Mouse (Mus musculus) heart, embryonic 14.5 days (tissue): Measurements from ENCODE around the gene Sumf1. TPM values are rescaled to one million over a fixed set of nuclear protein-coding genes. Genes with fewer than 3 reads are reported as not detected.

Experiments
- ATAC-seq: fragments of 200-750 bp; cut with Nextera tagmentation; 2 replicates; pipeline ENCODE4 v1.8.0; 2017; ENCODE audit warnings: low read depth, moderate TSS enrichment; ENCODE audit not compliant: insufficient number of reproducible peaks, insufficient read depth, low FRiP score
- H3K27ac ChIP-seq, 2 experiments: fragments of 200-500 bp in 1 of 2; fragments of 300-500 bp in 1 of 2; sonication (generic) in 1 of 2; replicated peaks in 1 of 2; 2 replicates each; pipeline ENCODE4 v1.5.1; 2012 to 2014; ENCODE audit warnings: low read depth in 2 of 2, low read length in 2 of 2, control low read depth in 1 of 2, mild to moderate bottlenecking in 1 of 2, mixed read lengths in 1 of 2; ENCODE audit not compliant: control insufficient read depth in 1 of 2, insufficient read depth in 1 of 2
- H3K27me3 ChIP-seq: fragments of 300-500 bp; sonication (generic); 2 replicates; pipeline ENCODE4 v1.6.1; 2014; ENCODE audit warnings: mild to moderate bottlenecking, low read length, control low read depth; ENCODE audit not compliant: control insufficient read depth, insufficient read depth
- H3K36me3 ChIP-seq: fragments of 300-500 bp; sonication (generic); 2 replicates; pipeline ENCODE4 v1.6.1; 2014; ENCODE audit warnings: mild to moderate bottlenecking, control low read depth, low read length, mixed read lengths; ENCODE audit not compliant: control insufficient read depth, insufficient read depth
- H3K4me1 ChIP-seq, 2 experiments: fragments of 200-500 bp in 1 of 2; fragments of 300-500 bp in 1 of 2; sonication (generic) in 1 of 2; 2 replicates each; pipeline ENCODE4 v1.6.1; 2012 to 2014; ENCODE audit warnings: low read length in 2 of 2, control low read depth in 1 of 2, mixed read lengths in 1 of 2; ENCODE audit not compliant: control insufficient read depth in 2 of 2, insufficient read depth in 2 of 2
- H3K4me2 ChIP-seq: fragments of 300-500 bp; sonication (generic); 2 replicates; pipeline ENCODE4 v1.6.1; 2014; ENCODE audit warnings: mild to moderate bottlenecking, low read length
- H3K4me3 ChIP-seq, 2 experiments: fragments of 200-500 bp in 1 of 2; fragments of 300-500 bp in 1 of 2; sonication (generic) in 1 of 2; 2 replicates each; pipeline ENCODE4 v1.5.1; 2012 to 2014; ENCODE audit warnings: low read length in 2 of 2, mild to moderate bottlenecking in 2 of 2, control low read depth in 1 of 2, low read depth in 1 of 2, moderate library complexity in 1 of 2; ENCODE audit not compliant: control insufficient read depth in 1 of 2, insufficient read depth in 1 of 2
- H3K9ac ChIP-seq: fragments of 300-500 bp; sonication (generic); 2 replicates; pipeline ENCODE4 v1.6.1; 2014; ENCODE audit warnings: mild to moderate bottlenecking, low read length
- H3K9me3 ChIP-seq: fragments of 300-500 bp; sonication (generic); 2 replicates; pipeline ENCODE4 v1.6.1; 2016; ENCODE audit warnings: low read length, control low read depth; ENCODE audit not compliant: control insufficient read depth
- WGBS: fragments of 180-500 bp; shearing (Covaris S2); extraction: QIAGEN DNeasy Blood & Tissue Kit; methylation state at CpG from one replicate; pipeline ENCODE4 v1.1.7; 2014; 5-methylcytosine and 5-hydroxymethylcytosine counted together
- polyA plus RNA-seq: library from polyadenylated mRNA; unstranded; fragments of >200 nt; fragmentation: Nextera tagmentation; extraction: Ambion mirVana; gene quantifications from 2 replicates; pipeline ENCODE4 v1.2.1, GENCODE M21; 2014

The Sumf1 gene
- polyA plus RNA-seq, 1 experiment from 2014 or later, result 23.8 TPM

DNA sequence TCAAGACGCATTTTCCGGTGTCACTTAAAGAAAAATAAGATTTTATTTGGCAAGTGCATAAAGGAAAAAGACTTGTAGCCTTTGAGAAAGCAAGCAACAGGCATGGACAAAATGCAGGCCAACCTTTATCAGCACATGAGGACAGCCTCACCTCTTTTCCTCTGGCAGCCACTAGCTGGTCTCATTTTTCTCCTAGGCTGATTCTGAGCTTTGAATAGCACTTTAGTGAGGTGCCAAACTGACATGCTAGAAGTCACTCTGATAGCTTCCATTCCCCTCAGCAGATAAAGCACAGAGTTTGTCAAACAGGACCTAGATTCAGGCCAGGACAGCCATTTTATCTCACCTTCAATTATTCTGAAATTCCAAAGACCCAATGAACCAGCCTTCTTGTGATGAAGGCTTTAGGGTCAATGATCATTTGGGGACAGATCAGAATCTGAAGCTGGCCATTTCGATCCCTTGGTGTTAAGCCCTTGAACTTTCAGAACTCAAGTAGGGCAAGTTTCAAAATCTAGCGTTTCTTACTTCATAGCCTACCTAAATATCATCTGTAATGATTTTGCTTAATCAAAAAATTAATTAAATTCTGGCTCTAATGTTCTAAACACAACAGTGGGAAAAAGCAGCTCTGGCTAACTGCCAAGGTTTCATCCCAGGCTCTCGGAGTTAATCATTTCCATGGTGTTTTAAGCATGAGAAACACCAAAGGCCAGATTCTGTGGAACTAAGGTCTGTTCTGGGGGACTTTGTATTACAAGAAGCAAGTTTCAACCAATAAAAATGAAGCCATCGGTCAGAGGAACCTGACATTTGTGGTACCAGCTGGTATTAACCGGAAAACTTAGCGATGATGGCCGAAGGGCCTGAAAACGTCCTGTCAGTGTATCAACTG lies 83.2 kb downstream of the Sumf1 start:
- Histone ChIP-seq H3K27me3 (no peaks in the 10 kb centered on the region), H3K27ac (peak overlapping the region; percentile 52 to 70), H3K9me3 (no peaks in the 10 kb centered on the region), H3K4me3 (no peak overlapping the region), H3K36me3 (no peaks in the 10 kb centered on the region), H3K4me2 (no peak overlapping the region), H3K4me1 (peaks cover 12 to 35% of the 10 kb centered on the region in 2 experiments), H3K9ac (no peak overlapping the region)
- ATAC-seq, result peak; percentile 73; the same call in 1 of the 2 replicates
- 66% methylated on average over 10 of the region's 10 CpGs for WGBS

DNA sequence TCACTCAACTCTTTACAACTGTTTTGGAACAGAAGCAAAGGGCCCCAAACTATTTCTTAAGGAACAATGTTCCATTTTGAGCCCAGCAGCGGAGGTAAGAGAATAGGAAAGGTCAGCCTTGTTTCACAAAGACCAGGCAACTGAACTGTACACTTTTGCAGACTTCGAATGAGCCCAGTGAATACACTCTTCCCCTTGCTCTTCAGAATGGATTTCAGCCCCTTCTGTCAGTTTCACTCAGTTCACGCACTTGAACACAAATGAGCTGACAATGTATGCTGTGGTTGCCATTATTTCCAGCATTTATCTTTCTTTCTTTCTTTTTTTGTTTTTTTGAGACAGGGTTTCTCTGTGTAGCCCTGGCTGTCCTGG lies 86.5 kb downstream of the Sumf1 start:
- Histone ChIP-seq H3K4me2 (0 out of 2 replicates have a peak overlapping the region, but pooled peaks have one; percentile 19), H3K36me3 (no peaks in the 10 kb centered on the region), H3K9ac (no peak overlapping the region), H3K27me3 (no peaks in the 10 kb centered on the region), H3K27ac (no peak overlapping the region), H3K4me1 (peaks cover 12 to 28% of the 10 kb centered on the region in 2 experiments), H3K4me3 (no peak overlapping the region), H3K9me3 (no peaks in the 10 kb centered on the region)
- ATAC-seq, result no peak
- 82% methylated on average over 3 of the region's 3 CpGs for WGBS

DNA sequence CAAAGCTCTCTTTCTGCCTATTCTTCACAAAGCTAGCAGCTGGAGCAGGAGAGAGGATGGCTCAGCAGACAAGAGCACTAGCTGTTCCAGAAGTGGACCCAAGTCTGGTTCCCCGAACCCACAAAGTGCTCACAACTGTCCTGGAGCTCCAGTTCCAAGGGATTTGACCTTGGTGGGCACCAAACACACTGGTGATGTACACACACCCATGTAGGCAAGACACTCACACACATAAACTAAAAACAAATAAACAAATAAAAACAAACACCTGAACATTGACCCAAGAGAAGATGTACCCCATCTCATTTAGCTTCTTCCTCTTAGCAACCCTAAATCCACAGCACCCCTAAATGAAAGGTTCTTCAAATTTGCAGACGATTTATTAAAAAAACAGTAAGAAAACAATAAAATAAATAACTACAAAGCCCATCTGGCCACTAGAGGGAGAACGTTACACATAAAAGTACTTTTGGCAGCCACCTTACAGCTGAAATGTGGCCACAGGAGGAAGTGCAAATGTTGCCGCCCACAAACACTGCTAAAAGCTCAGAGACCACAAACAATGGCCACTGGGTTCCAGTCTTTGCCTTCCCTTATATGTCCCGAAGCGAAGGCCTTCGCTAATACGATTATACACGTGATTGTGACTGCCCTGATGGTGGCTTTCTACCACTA lies 87.1 kb downstream of the Sumf1 start:
- Histone ChIP-seq H3K4me3 (no peak overlapping the region), H3K9ac (no peak overlapping the region), H3K36me3 (no peaks in the 10 kb centered on the region), H3K9me3 (no peaks in the 10 kb centered on the region), H3K27ac (no peak overlapping the region), H3K4me2 (0 out of 2 replicates have a peak overlapping the region, but pooled peaks have one; percentile 19), H3K4me1 (peaks cover 10 to 23% of the 10 kb centered on the region in 2 experiments), H3K27me3 (no peaks in the 10 kb centered on the region)
- 14% methylated on average over 9 of the region's 9 CpGs for WGBS
- no peak for ATAC-seq

DNA sequence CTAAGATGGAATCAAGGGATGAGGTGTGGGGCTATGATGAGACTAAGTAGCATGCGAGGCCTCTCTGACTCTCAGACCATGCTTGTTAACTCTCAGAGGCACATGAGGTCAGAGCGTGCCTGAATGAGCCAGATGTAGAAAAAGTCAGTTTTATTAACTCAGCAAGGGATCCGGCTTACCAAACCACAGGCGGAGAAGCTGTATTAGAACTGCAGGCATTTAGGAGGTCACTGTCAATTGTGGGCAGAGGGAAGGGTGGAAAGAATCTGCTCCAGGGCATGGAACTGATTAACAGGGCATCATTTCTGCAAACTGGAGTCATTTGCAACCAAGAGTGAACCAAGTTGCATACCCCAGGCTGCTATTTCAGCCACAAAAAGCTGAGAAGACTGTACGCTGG lies 89.9 kb downstream of the Sumf1 start:
- WGBS, result 89% methylated on average over 5 of the region's 5 CpGs
- Histone ChIP-seq H3K36me3 (no peaks in the 10 kb centered on the region), H3K4me3 (no peak overlapping the region), H3K9ac (no peak overlapping the region), H3K4me2 (no peak overlapping the region), H3K9me3 (no peaks in the 10 kb centered on the region), H3K27me3 (no peaks in the 10 kb centered on the region), H3K4me1 (peaks cover 3 to 4% of the 10 kb centered on the region in 2 experiments; a peak in 1 of 4 replicates), H3K27ac (no peak overlapping the region)
- ATAC-seq, result no peak

DNA sequence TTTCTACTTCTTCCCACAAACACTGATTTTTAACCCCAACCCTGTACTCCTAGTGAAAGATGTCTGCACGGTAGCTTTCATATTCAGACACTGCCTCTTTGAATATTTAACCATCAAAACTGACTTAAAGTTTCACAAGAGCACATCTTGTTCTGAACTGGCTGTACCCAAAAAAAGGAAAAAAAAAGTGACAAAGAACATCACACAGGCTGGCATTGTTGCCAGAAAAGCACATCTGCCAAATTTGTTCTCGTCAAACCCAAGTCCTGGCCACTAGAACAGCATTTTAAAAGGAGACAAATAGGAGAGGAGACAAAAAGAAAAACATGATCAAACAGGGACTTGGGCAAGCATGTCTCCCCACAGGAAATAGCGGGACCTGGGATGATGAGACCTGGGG lies 91.9 kb downstream of the Sumf1 start:
- H3K4me3 ChIP-seq, result no peak overlapping the region
- H3K4me1 ChIP-seq, result no peaks in the 10 kb centered on the region
- H3K9me3 ChIP-seq, result no peaks in the 10 kb centered on the region
- H3K36me3 ChIP-seq, result no peaks in the 10 kb centered on the region
- H3K27me3 ChIP-seq, result no peaks in the 10 kb centered on the region
- H3K4me2 ChIP-seq, result no peak overlapping the region
- ATAC-seq, result no peak
- H3K27ac ChIP-seq, result no peak overlapping the region
- WGBS, result 80% methylated on average over 3 of the region's 3 CpGs
- H3K9ac ChIP-seq, result no peak overlapping the region

DNA sequence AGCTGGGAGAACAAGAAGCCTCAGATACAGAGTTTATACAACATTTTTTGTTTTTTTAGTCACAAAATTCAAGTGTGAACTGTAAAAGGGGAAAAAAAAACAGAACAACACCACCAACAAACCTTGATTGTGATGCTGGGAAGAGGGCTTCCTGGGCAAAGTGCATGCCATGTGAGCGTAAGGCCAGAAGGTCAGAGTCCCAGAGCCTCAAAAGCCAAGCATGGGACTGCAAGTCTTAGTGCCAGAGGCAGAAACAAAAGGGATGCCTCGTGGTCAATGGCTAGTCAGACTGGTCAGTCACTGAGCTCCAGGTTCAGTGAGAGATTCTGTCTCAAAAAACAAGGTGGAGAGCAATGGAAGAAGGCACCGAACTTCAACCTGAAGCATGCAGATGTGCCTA lies 92.7 kb downstream of the Sumf1 start:
- Histone ChIP-seq H3K9ac (no peak overlapping the region), H3K36me3 (no peaks in the 10 kb centered on the region), H3K4me1 (no peaks in the 10 kb centered on the region), H3K27ac (no peak overlapping the region), H3K9me3 (no peaks in the 10 kb centered on the region), H3K4me2 (no peak overlapping the region), H3K27me3 (no peaks in the 10 kb centered on the region), H3K4me3 (no peak overlapping the region)
- no peak for ATAC-seq
- 71% methylated on average over 3 of the region's 3 CpGs for WGBS

DNA sequence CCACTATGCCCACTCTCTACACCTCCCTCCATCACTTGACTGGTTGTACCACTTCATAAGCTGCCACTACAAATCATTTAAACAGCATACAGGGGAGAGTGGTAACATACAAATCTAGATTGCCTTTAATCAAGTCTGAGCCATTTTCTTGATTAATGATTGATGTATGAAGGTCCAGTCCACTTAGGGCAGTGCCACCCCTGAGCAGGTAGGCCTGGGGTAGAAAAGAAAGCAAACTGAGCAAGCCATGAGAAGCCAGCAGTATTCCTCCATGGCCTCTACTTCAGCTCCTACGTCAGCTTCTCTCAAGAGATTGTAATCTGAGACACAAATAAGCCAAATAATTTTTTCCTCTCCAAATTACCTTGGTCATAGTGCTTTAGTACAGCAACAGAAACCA lies 94.1 kb downstream of the Sumf1 start:
- H3K27me3 ChIP-seq, result no peaks in the 10 kb centered on the region
- no peaks in the 10 kb centered on the region for H3K36me3 ChIP-seq
- no peak overlapping the region for H3K4me3 ChIP-seq
- H3K27ac ChIP-seq, result no peak overlapping the region
- no peaks in the 10 kb centered on the region for H3K9me3 ChIP-seq
- H3K4me2 ChIP-seq, result no peak overlapping the region
- no peak overlapping the region for H3K9ac ChIP-seq
- ATAC-seq, result no peak
- no peaks in the 10 kb centered on the region for H3K4me1 ChIP-seq
- whole genome bisulfite sequencing, result 52% methylated on average over 1 of the region's 1 CpGs
